Mouse (Mus musculus) hindbrain, embryonic 11.5 days (tissue): ENCODE measurements around the gene Cep104. TPM values are rescaled to one million over a fixed set of nuclear protein-coding genes. Genes with fewer than 3 reads are reported as not detected.

Experiments used
- ATAC-seq: fragments of 200-750 bp; cut with Nextera tagmentation; 2 replicates; pipeline ENCODE4 v1.8.0; 2017; ENCODE audit warnings: mild to moderate bottlenecking, moderate TSS enrichment, moderate library complexity; ENCODE audit not compliant: low FRiP score
- DNase-seq: peaks from one replicate; pipeline ENCODE4 v3.0.0-alpha.2; 2015; ENCODE audit warnings: low spot score
- H3K27ac ChIP-seq: fragments of 300-500 bp; sonication (generic); 2 replicates; pipeline ENCODE4 v1.5.1; 2014; ENCODE audit warnings: mild to moderate bottlenecking, low read depth, low read length
- H3K27me3 ChIP-seq: fragments of 300-500 bp; sonication (generic); 2 replicates; pipeline ENCODE4 v1.6.1; 2014; ENCODE audit warnings: mild to moderate bottlenecking, low read length, moderate library complexity, mixed read lengths; ENCODE audit not compliant: control insufficient read depth, insufficient read depth
- H3K36me3 ChIP-seq: fragments of 300-500 bp; sonication (generic); 2 replicates; pipeline ENCODE4 v1.6.1; 2014; ENCODE audit warnings: mild to moderate bottlenecking, low read length, moderate library complexity, mixed read lengths; ENCODE audit not compliant: control insufficient read depth, insufficient read depth
- H3K4me1 ChIP-seq: fragments of 300-500 bp; sonication (generic); replicated peaks from 2 replicates; pipeline ENCODE4 v1.6.1; 2014; ENCODE audit warnings: low read length, mixed read lengths; ENCODE audit not compliant: control insufficient read depth, insufficient read depth
- H3K4me2 ChIP-seq: fragments of 300-500 bp; sonication (generic); replicated peaks from 2 replicates; pipeline ENCODE4 v1.6.1; 2014; ENCODE audit warnings: mild to moderate bottlenecking, low read depth, low read length
- H3K4me3 ChIP-seq: fragments of 300-500 bp; sonication (generic); 2 replicates; pipeline ENCODE4 v1.5.1; 2014; ENCODE audit warnings: low read depth, low read length
- H3K9ac ChIP-seq: fragments of 300-500 bp; sonication (generic); 2 replicates; pipeline ENCODE4 v1.6.1; 2014; ENCODE audit warnings: low read depth, low read length
- H3K9me3 ChIP-seq: fragments of 300-500 bp; sonication (generic); 2 replicates; pipeline ENCODE4 v1.6.1; 2016; ENCODE audit warnings: low read length; ENCODE audit not compliant: control insufficient read depth
- WGBS: fragments of 180-500 bp; shearing (Covaris S2); extraction: QIAGEN DNeasy Blood & Tissue Kit; methylation state at CpG from one replicate; pipeline ENCODE4 v1.1.7; 2014; 5-methylcytosine and 5-hydroxymethylcytosine counted together
- polyA plus RNA-seq: library from polyadenylated mRNA; unstranded; fragments of >200 nt; fragmentation: Nextera tagmentation; extraction: Ambion mirVana; gene quantifications from 2 replicates; pipeline ENCODE4 v1.2.1, GENCODE M21; 2014

Gene Cep104
- polyA plus RNA-seq, 1 experiment from 2014 or later, result 16.8 TPM

DNA sequence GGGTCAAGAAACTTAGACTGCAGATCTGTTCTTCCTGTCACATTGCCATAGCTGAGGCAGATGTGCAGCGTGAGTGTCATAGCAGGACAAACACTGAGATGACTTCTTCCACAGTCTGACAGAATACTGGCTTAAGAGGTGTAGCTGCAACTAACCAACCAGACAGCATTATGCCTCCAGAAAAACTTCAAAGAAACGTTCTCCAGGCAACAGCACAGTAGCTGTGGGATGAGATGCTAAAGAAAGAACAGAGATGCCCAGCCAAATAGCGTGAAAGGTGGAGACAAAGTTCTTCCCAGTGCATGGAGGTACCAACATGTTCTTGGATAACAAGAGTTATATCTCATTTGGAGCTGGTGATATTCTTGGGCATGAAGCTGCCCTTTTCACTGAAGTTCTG lies 23.8 kb upstream of the Cep104 start:
- H3K4me2 ChIP-seq, result no peak overlapping the region

DNA sequence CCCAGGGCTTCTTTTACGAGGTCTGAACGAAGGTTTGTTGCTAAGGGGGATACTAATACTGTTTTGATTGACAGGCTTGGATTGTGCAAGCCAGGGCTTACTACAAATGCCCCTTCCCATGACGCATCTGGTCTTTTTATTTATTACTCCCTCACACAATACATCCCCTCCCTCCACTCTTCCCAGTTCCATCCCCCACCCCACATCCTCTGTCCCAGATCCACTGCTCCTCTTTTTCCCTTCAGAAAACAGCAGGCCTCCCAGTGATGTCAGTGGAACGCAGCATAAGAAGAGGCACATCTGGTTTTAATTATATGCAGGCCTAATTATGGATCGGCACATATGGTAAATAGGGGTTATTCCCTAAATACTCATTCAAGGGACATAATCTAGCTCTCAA lies 23.3 kb upstream of the Cep104 start:
- WGBS, result 32% methylated on average over 5 of the region's 5 CpGs
- no peak overlapping the region for H3K4me2 ChIP-seq
- H3K4me3 ChIP-seq, result no peak overlapping the region
- no peaks in the 10 kb centered on the region for H3K9me3 ChIP-seq
- ATAC-seq (peak; percentile 60), DNase-seq (no peak)
- H3K27ac ChIP-seq, result no peak overlapping the region
- no peak overlapping the region; the same call in 1 of the 2 replicates for H3K9ac ChIP-seq
- H3K27me3 ChIP-seq, result no peaks in the 10 kb centered on the region; the same call in 1 of the 2 replicates
- H3K36me3 ChIP-seq, result no peaks in the 10 kb centered on the region
- 0 out of 2 replicates have a peak, but pooled peaks cover 2% of the 10 kb centered on the region for H3K4me1 ChIP-seq

More for the DNA sequence above, 23.8 kb upstream of the Cep104 start:
- H3K4me1 ChIP-seq, result 0 out of 2 replicates have a peak, but pooled peaks cover 2% of the 10 kb centered on the region
- H3K27me3 ChIP-seq, result no peaks in the 10 kb centered on the region; the same call in 1 of the 2 replicates
- no peaks in the 10 kb centered on the region for H3K36me3 ChIP-seq
- no peak overlapping the region for H3K4me3 ChIP-seq
- ATAC-seq, result no peak
- no peak overlapping the region for H3K27ac ChIP-seq
- no peak for DNase-seq
- WGBS, result 71% methylated on average over 3 of the region's 3 CpGs
- no peak overlapping the region for H3K9ac ChIP-seq
- no peaks in the 10 kb centered on the region for H3K9me3 ChIP-seq

DNA sequence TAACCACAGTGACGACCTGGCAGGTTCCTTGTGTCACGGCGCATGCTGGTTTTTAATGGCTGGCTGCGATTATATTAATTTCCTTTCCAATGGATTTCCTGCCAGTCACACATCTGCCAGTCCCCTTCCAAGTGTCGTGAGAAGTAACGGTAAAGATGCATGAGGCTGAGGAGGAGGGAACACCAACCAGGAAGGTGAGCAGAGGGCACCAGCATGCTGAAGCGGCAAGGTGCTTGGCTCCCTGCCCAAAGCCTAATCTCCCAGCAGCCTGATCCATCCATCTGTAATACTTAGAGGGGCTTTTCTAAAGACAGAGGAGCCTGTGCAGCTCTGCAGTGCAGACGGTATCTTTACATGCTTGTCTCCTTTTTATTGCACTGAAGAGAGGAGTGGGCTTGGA lies 19.3 kb upstream of the Cep104 start:
- 90% methylated on average over 8 of the region's 8 CpGs for WGBS

DNA sequence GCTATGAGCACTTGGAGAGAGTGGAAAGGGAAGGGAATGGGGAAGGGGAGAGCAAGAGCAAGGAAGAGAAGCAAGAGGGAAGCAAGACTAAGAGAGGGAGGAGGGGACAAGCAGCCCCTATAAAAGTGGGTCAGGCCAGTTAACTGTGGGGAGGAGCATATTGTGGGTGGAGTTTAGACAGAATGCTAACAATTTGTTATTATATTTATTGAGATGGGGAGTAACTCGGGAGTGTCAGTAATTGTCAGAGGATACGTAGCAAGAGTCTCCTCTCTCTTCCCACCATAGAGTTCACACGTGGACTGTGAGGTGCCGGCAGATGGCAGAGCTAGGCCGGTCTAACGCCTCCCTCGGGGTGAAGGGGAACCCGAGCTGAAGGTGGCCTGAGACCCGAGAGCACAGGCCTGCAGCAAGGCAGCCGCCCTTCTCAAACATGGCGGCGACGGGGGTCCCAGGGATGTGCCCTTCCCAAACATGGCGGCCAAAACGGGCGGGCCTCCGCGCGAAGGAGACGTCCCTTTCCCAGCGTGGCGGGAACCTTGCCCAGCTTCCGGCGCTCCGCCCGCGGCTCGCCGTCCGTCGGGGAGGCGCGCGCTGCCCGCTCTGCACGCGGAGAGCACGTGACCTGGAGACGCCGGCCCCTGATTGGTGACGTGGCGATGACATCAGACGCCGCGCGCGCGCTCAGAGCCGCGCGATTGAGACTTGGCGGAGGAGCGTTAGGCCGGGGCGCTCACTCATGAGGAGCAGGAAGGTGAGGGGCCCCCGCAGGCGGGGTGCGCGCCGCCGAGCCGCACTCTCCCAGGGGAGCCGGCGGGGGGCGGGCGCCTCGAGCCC lies 18.2 kb upstream of the Cep104 start, which contains the start of gene A430005L14Rik:
Gene A430005L14Rik (plus strand): TSS at position 669 of the 837 bp plus-strand sequence.
- Histone ChIP-seq H3K27ac (peak within 1 kb of the TSS; percentile 88), H3K9me3 (no peaks in the 10 kb centered on the region), H3K4me3 (peak within 1 kb of the TSS; percentile 77), H3K4me1 (peaks cover 5% of the 10 kb centered on the region; the same call in 1 of the 2 replicates), H3K36me3 (peaks cover 3% of the 10 kb centered on the region; the same call in 1 of the 2 replicates), H3K9ac (peak within 1 kb of the TSS; percentile 95), H3K4me2 (peak within 1 kb of the TSS; percentile 83), H3K27me3 (no peaks in the 10 kb centered on the region; the same call in 1 of the 2 replicates)
- 2% methylated on average over 64 of the region's 67 CpGs for WGBS
- peak; percentile 97 for DNase-seq
- peak; percentile 96 for ATAC-seq

More for the DNA sequence above, 19.3 kb upstream of the Cep104 start:
- H3K4me1 ChIP-seq, result peaks cover 5% of the 10 kb centered on the region; the same call in 1 of the 2 replicates
- H3K36me3 ChIP-seq, result peaks cover 3% of the 10 kb centered on the region; the same call in 1 of the 2 replicates
- H3K4me3 ChIP-seq, result no peak overlapping the region
- no peak overlapping the region for H3K27ac ChIP-seq
- no peak overlapping the region for H3K9ac ChIP-seq
- no peaks in the 10 kb centered on the region for H3K9me3 ChIP-seq
- H3K27me3 ChIP-seq, result no peaks in the 10 kb centered on the region; the same call in 1 of the 2 replicates
- no peak for DNase-seq
- H3K4me2 ChIP-seq, result no peak overlapping the region
- ATAC-seq, result no peak

DNA sequence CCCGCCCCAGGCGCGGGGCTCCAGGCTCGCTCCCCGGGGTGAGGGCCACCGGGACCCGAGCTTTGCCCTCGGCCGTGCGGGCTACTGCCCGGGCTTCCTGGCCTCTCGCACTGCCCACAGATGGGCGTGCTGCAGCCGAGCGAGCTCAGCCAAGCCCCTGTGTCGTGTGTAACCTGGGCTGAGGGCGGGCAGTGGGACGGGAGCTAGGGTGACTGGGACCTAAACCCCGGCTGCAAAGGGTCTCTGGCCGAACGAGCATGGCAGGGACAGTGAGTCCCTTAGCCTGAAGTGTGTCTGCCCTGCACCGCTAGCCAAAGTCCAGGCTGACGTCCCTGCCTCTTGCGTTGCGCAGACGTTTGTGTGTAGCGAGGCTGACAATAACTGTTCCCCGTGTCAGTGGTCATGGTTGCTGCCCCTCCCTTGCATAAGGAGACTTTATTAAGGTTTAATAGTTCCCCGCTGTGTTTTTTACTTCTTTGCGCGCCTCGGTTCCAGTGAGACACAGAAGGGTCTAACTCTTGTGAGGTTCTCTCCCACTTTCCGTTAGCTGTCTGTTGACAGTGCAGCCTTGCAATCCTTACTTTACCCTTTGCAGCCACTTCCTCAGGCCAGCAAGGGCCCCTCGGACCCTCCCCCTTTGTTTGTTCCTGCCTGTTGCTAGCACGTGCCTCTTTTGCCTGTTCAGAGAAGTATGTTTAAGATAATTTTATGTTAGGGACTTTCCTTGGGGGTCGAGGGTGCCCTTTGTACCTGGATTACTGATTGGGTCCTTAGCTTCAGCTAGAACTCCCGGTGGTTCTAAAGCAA lies 17.3 kb upstream of the Cep104 start:
- peak overlapping the region; percentile 95 for H3K9ac ChIP-seq
- H3K27ac ChIP-seq, result peak overlapping the region; percentile 83
- peak overlapping the region; percentile 77 for H3K4me3 ChIP-seq
- peaks cover 5% of the 10 kb centered on the region; the same call in 1 of the 2 replicates for H3K36me3 ChIP-seq
- DNase-seq (peak; percentile 55), ATAC-seq (peak; percentile 77)
- no peaks in the 10 kb centered on the region for H3K9me3 ChIP-seq
- H3K4me1 ChIP-seq, result peaks cover 3% of the 10 kb centered on the region; the same call in 1 of the 2 replicates
- H3K4me2 ChIP-seq, result peak overlapping the region; percentile 83
- under 1% methylated on average over 26 of the region's 37 CpGs for WGBS
- no peaks in the 10 kb centered on the region; the same call in 1 of the 2 replicates for H3K27me3 ChIP-seq

DNA sequence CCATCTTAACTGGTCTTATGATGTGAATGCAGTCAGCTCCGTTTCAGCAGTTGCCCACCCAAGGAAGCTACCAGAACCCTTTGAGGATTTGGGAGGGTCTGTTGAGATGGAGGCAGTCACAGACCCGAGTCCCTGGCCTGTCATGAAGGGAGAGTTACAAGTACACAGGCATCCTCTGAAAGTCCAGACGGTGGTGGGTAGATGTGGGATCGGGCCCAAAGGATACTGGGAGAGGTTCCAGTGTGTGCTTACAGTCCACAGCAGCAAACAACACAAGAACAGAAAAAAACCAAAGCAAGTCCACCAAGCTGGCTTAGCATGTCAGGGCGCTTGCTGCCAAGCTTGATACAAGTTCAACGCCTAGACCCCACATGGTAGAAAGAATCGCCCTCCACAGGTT lies 12.4 kb upstream of the Cep104 start:
- no peak overlapping the region for H3K4me2 ChIP-seq
- H3K4me3 ChIP-seq, result no peak overlapping the region
- H3K27me3 ChIP-seq, result no peaks in the 10 kb centered on the region
- no peaks in the 10 kb centered on the region for H3K9me3 ChIP-seq
- DNase-seq (no peak), ATAC-seq (no peak)
- no peak overlapping the region for H3K9ac ChIP-seq
- H3K36me3 ChIP-seq, result peaks cover 5% of the 10 kb centered on the region; the same call in 1 of the 2 replicates
- no peak overlapping the region for H3K27ac ChIP-seq
- 83% methylated on average over 7 of the region's 7 CpGs for WGBS
- H3K4me1 ChIP-seq, result peaks cover 3% of the 10 kb centered on the region; the same call in 1 of the 2 replicates

DNA sequence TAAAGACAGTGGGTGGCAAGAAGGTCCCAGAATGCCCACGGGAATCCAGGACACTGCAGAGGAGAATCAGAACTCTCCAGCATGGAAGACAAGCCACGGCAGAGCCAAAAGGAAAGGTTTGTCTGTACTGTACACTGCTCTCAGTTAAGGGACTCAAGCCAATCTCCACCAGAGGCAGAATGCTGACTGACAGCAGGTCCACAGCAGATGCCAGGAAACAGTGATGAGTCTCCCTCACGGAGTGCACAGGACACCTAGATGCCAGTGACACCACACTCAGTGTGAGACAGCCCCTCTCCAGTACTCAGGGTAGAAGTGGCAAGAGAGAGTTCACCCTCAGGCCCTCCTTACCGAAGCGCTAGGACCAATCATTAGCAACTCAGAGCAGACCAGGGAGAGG lies 8.3 kb upstream of the Cep104 start:
- H3K4me1 ChIP-seq, result no peaks in the 10 kb centered on the region
- H3K4me3 ChIP-seq, result no peak overlapping the region
- no peaks in the 10 kb centered on the region for H3K27me3 ChIP-seq
- H3K9me3 ChIP-seq, result no peaks in the 10 kb centered on the region
- DNase-seq (no peak), ATAC-seq (no peak)
- no peak overlapping the region for H3K27ac ChIP-seq
- 0 out of 2 replicates have a peak, but pooled peaks cover 2% of the 10 kb centered on the region for H3K36me3 ChIP-seq
- WGBS, result 88% methylated on average over 5 of the region's 5 CpGs
- H3K4me2 ChIP-seq, result no peak overlapping the region
- H3K9ac ChIP-seq, result no peak overlapping the region

DNA sequence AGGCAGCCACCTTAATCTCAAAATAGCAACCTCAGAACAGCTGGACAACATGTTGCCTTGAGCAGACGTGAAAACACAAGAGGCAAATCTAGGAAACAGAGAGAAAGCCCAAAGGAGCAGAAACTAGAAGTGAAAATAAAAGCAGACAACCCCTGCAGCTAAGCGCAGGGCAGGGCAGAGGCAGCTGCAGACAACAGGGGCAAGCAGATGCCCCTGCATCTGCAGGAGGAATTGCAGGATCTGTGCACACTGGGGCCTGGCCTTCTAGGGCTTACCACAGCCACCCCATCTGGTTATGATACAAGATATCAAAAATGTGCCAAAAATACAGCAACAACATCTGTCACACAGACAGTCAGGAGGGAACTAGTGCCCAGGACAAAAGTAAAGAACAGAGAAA lies 7.4 kb upstream of the Cep104 start:
- 86% methylated on average over 2 of the region's 2 CpGs for WGBS
- H3K36me3 ChIP-seq, result no peaks in the 10 kb centered on the region

More for the DNA sequence above, 7.4 kb upstream of the Cep104 start:
- Histone ChIP-seq H3K4me3 (no peak overlapping the region), H3K4me2 (no peak overlapping the region), H3K4me1 (no peaks in the 10 kb centered on the region), H3K27ac (no peak overlapping the region), H3K9me3 (no peaks in the 10 kb centered on the region), H3K9ac (no peak overlapping the region), H3K27me3 (no peaks in the 10 kb centered on the region)
- DNase-seq (no peak), ATAC-seq (no peak)
